Mouse (Mus musculus) heart, embryonic 13.5 days (tissue): ENCODE measurements around the gene Acsf3. TPM values are rescaled to one million over a fixed set of nuclear protein-coding genes. Genes with fewer than 3 reads are reported as not detected.

ENCODE experiments used
- ATAC-seq: fragments of 200-750 bp; cut with Nextera tagmentation; 2 replicates; pipeline ENCODE4 v1.8.0; 2017; ENCODE audit warnings: moderate TSS enrichment; ENCODE audit not compliant: insufficient number of reproducible peaks, low FRiP score, low TSS enrichment; ENCODE audit errors: extremely low read depth
- H3K27ac ChIP-seq: fragments of 300-500 bp; sonication (generic); replicated peaks from 2 replicates; pipeline ENCODE4 v1.5.1; 2015; ENCODE audit warnings: moderate library complexity, mild to moderate bottlenecking, inconsistent platforms
- H3K27me3 ChIP-seq: fragments of 300-500 bp; sonication (generic); replicated peaks from 2 replicates; pipeline ENCODE4 v1.6.1; 2015; ENCODE audit warnings: mild to moderate bottlenecking, inconsistent platforms
- H3K36me3 ChIP-seq: fragments of 300-500 bp; sonication (generic); 2 replicates; pipeline ENCODE4 v1.6.1; 2015; ENCODE audit warnings: mild to moderate bottlenecking, inconsistent platforms
- H3K4me1 ChIP-seq: fragments of 300-500 bp; sonication (generic); 2 replicates; pipeline ENCODE4 v1.6.1; 2015; ENCODE audit warnings: inconsistent platforms
- H3K4me2 ChIP-seq: fragments of 300-500 bp; sonication (generic); 2 replicates; pipeline ENCODE4 v1.6.1; 2015; ENCODE audit warnings: inconsistent platforms, mild to moderate bottlenecking, moderate library complexity
- H3K4me3 ChIP-seq: fragments of 300-500 bp; sonication (generic); 2 replicates; pipeline ENCODE4 v1.5.1; 2015; ENCODE audit warnings: moderate library complexity, mild to moderate bottlenecking, inconsistent platforms
- H3K9ac ChIP-seq: fragments of 300-500 bp; sonication (generic); 2 replicates; pipeline ENCODE4 v1.6.1; 2015; ENCODE audit warnings: inconsistent platforms, mild to moderate bottlenecking, moderate library complexity
- H3K9me3 ChIP-seq: fragments of 300-500 bp; sonication (generic); 2 replicates; pipeline ENCODE4 v1.6.1; 2016; ENCODE audit warnings: inconsistent platforms
- WGBS: fragments of 180-500 bp; shearing (Covaris S2); methylation state at CpG from one replicate; pipeline ENCODE4 v1.1.7; 2015; ENCODE audit warnings: mixed read lengths; 5-methylcytosine and 5-hydroxymethylcytosine counted together
- polyA plus RNA-seq: library from polyadenylated mRNA; unstranded; fragments of >200 nt; fragmentation: Nextera tagmentation; extraction: Ambion mirVana; gene quantifications from 2 replicates; pipeline ENCODE4 v1.2.1, GENCODE M21; 2015

The Acsf3 gene
- polyA plus RNA-seq, 1 experiment from 2014 or later, result 15.4 TPM

GRCm38 (mm10) chr8:122763267-122763738 is 12.0 kb upstream of the Acsf3 start:
- no peak overlapping the region for H3K27ac ChIP-seq
- H3K4me1 ChIP-seq, result peaks cover 8% of the 10 kb centered on the region
- H3K4me3 ChIP-seq, result no peak overlapping the region

DNA sequence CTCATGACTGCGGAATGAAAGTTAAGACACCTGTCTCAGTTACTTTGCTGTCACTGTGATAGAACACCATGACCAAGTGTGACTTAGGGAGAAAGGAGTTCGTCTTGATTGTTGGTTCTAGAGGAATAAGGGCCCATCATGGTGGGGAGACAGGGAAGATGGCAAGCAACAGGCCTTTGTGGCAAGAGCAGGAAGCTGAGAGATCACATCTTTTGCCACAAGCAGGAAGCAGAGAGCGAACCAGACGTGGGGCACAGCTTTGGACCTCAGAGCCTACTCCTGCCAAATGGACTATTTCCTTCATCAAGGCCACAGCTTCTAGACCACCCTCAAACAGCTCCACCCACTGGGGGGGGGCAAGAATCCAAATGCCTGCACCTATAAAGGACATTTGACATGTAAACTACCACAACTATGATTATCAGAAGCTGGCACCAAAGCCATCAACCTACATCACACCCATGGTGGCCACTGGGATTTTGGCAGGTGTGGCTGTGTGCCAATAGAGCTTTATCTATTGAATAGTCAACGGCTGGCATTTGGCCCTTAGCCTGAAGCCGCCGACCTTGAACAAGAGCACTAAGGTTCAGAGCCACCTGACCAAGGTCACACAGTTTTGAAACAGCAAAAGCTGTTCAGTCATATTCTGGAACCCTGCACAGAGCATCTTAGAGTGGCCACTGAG is 10.4 kb upstream of the Acsf3 start:
- 79% methylated on average over 7 of the region's 7 CpGs for WGBS
- no peak overlapping the region for H3K9ac ChIP-seq
- no peak overlapping the region for H3K27ac ChIP-seq
- H3K9me3 ChIP-seq, result no peaks in the 10 kb centered on the region
- peaks cover 19% of the 10 kb centered on the region for H3K4me1 ChIP-seq
- H3K4me3 ChIP-seq, result no peak overlapping the region
- H3K4me2 ChIP-seq, result no peak overlapping the region
- H3K27me3 ChIP-seq, result peaks cover 84% of the 10 kb centered on the region
- no peak for ATAC-seq
- H3K36me3 ChIP-seq, result no peaks in the 10 kb centered on the region

More at GRCm38 (mm10) chr8:122763267-122763738, 12.0 kb upstream of the Acsf3 start:
- Histone ChIP-seq H3K4me2 (no peak overlapping the region), H3K9me3 (no peaks in the 10 kb centered on the region), H3K9ac (no peak overlapping the region), H3K27me3 (peaks cover 81% of the 10 kb centered on the region), H3K36me3 (no peaks in the 10 kb centered on the region)
- WGBS, result 58% methylated on average over 14 of the region's 14 CpGs
- no peak for ATAC-seq

DNA sequence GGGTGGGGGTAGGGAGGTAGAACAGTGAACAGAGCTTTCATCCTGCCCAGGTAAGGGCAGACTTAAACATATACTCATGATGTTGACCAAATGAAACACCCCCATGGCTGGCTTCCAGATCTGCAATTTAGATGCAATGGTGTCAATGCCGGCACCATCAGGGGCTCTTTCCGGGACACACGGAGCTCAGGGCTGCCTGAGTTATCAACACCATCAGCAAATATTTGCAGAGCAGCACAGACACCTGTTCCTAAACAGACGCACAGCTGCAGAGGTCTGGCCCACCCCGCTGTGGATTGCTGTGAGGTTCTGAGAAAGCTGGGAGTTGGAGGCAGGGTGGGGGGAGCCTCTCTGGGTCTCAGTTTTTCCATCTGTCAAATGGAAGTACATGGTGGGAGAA is 9.1 kb upstream of the Acsf3 start:
- Histone ChIP-seq H3K9me3 (no peaks in the 10 kb centered on the region), H3K36me3 (no peaks in the 10 kb centered on the region), H3K27ac (no peak overlapping the region), H3K4me3 (no peak overlapping the region), H3K27me3 (peaks cover 85% of the 10 kb centered on the region), H3K4me1 (peaks cover 19% of the 10 kb centered on the region), H3K9ac (no peak overlapping the region), H3K4me2 (no peak overlapping the region)
- no peak for ATAC-seq
- 57% methylated on average over 5 of the region's 5 CpGs for WGBS

GRCm38 (mm10) chr8:122766647-122767200 is 8.6 kb upstream of the Acsf3 start:
- Histone ChIP-seq H3K27ac (no peak overlapping the region), H3K36me3 (no peaks in the 10 kb centered on the region), H3K4me3 (no peak overlapping the region), H3K9me3 (no peaks in the 10 kb centered on the region), H3K27me3 (peaks cover 83% of the 10 kb centered on the region), H3K4me1 (peaks cover 19% of the 10 kb centered on the region), H3K9ac (no peak overlapping the region), H3K4me2 (no peak overlapping the region)
- ATAC-seq, result no peak
- WGBS, result 69% methylated on average over 8 of the region's 8 CpGs

- no peak for ATAC-seq
- Histone ChIP-seq H3K4me1 (peaks cover 19% of the 10 kb centered on the region), H3K4me3 (no peak overlapping the region), H3K9ac (no peak overlapping the region), H3K4me2 (no peak overlapping the region), H3K27me3 (peaks cover 83% of the 10 kb centered on the region), H3K9me3 (no peaks in the 10 kb centered on the region), H3K36me3 (no peaks in the 10 kb centered on the region), H3K27ac (no peak overlapping the region)
- WGBS, result 41% methylated on average over 9 of the region's 9 CpGs
These were observed 8.1 kb upstream of the Acsf3 start for GRCm38 (mm10) chr8:122767229-122767628.

- no peak overlapping the region for H3K4me2 ChIP-seq
- ATAC-seq, result no peak
- H3K4me1 ChIP-seq, result peaks cover 11% of the 10 kb centered on the region
- WGBS, result 45% methylated on average over 24 of the region's 24 CpGs
- no peaks in the 10 kb centered on the region for H3K36me3 ChIP-seq
- H3K27ac ChIP-seq, result no peak overlapping the region
- H3K4me3 ChIP-seq, result no peak overlapping the region
- no peak overlapping the region for H3K9ac ChIP-seq
- peaks cover 95% of the 10 kb centered on the region for H3K27me3 ChIP-seq
- H3K9me3 ChIP-seq, result no peaks in the 10 kb centered on the region
These were observed 5.8 kb upstream of the Acsf3 start for GRCm38 (mm10) chr8:122769251-122770058.

DNA sequence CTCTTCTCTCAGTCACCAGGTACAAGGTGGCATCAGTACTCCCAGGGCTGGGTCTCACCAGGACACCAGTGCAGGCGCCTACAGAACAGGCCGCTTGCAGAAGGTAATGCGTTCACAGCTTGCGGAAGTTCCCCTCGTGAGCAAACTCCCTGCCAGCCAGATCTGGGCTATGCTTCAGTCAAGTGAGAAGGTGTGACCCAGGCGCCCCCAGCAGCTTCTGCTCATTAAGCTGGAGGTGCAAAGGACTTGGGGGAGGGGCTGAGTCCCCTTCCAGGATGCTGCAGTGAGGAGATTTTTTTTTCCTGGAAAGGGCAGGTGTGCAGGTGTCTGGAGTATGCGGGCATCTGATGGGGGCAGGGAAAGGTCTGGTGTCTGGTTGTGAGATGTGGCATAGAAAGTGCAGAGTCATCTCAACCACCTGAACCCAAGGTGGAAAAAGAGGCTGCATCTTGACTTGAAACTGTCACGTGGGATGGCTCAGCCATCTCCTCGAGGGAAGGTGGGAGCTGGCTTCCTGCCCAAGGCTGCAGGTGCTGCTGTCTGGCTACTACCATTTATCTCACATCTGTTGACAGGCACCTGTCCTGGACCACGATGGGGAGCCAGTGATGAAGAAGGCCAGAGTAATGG is 2.7 kb upstream of the Acsf3 start:
- no peaks in the 10 kb centered on the region for H3K9me3 ChIP-seq
- 26% methylated on average over 10 of the region's 10 CpGs for WGBS

GRCm38 (mm10) chr8:122777701-122778100 is 2.4 kb downstream of the Acsf3 start:
- peaks cover 23% of the 10 kb centered on the region for H3K27me3 ChIP-seq
- WGBS, result 87% methylated on average over 6 of the region's 6 CpGs

More for the DNA sequence above, 2.7 kb upstream of the Acsf3 start:
- Histone ChIP-seq H3K36me3 (no peaks in the 10 kb centered on the region), H3K27me3 (peaks cover 71% of the 10 kb centered on the region), H3K9ac (no peak overlapping the region), H3K4me2 (no peak overlapping the region), H3K27ac (no peak overlapping the region), H3K4me1 (peaks cover 19% of the 10 kb centered on the region), H3K4me3 (no peak overlapping the region)
- no peak; the same call in 1 of the 2 replicates for ATAC-seq

GRCm38 (mm10) chr8:122778703-122779239 is 3.5 kb downstream of the Acsf3 start:
- peaks cover 12% of the 10 kb centered on the region for H3K4me1 ChIP-seq
- H3K27me3 ChIP-seq, result peaks cover 13% of the 10 kb centered on the region
- WGBS, result 65% methylated on average over 3 of the region's 3 CpGs
- H3K4me2 ChIP-seq, result no peak overlapping the region
- 0 out of 2 replicates have a peak overlapping the region, but pooled peaks have one; percentile 19 for H3K9ac ChIP-seq
- no peaks in the 10 kb centered on the region for H3K9me3 ChIP-seq
- no peak for ATAC-seq
- no peak overlapping the region for H3K27ac ChIP-seq
- peaks cover 36% of the 10 kb centered on the region for H3K36me3 ChIP-seq
- no peak overlapping the region for H3K4me3 ChIP-seq

More at GRCm38 (mm10) chr8:122777701-122778100, 2.4 kb downstream of the Acsf3 start:
- ATAC-seq, result no peak
- Histone ChIP-seq H3K4me2 (no peak overlapping the region), H3K4me3 (no peak overlapping the region), H3K27ac (no peak overlapping the region), H3K9me3 (no peaks in the 10 kb centered on the region), H3K36me3 (peaks cover 29% of the 10 kb centered on the region), H3K4me1 (peaks cover 12% of the 10 kb centered on the region), H3K9ac (no peak overlapping the region)

DNA sequence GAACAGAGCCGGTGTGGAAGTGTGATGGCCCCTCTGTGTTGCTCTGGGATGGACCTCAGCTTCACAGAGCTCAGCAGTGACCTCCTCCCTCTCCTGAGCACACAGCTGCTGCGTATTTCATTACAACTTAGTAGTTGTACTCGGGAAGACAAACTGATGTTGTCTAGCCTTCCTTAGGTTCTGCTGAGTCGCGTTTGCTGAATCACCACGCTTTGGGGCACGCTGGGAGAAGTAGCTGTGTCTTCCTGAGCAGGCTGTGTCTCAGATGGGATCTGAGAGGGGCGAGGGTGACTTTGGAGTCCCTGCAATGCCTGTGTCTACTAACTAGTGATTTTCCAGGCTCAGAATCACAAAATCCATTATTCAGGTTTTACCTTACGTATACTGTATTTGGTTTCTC is 4.0 kb downstream of the Acsf3 start:
- Histone ChIP-seq H3K36me3 (peaks cover 41% of the 10 kb centered on the region), H3K9me3 (no peaks in the 10 kb centered on the region), H3K4me3 (no peak overlapping the region), H3K9ac (0 out of 2 replicates have a peak overlapping the region, but pooled peaks have one; percentile 19), H3K4me2 (no peak overlapping the region), H3K27ac (no peak overlapping the region), H3K4me1 (peaks cover 12% of the 10 kb centered on the region), H3K27me3 (peaks cover 9% of the 10 kb centered on the region)
- no peak for ATAC-seq
- 67% methylated on average over 9 of the region's 9 CpGs for WGBS

DNA sequence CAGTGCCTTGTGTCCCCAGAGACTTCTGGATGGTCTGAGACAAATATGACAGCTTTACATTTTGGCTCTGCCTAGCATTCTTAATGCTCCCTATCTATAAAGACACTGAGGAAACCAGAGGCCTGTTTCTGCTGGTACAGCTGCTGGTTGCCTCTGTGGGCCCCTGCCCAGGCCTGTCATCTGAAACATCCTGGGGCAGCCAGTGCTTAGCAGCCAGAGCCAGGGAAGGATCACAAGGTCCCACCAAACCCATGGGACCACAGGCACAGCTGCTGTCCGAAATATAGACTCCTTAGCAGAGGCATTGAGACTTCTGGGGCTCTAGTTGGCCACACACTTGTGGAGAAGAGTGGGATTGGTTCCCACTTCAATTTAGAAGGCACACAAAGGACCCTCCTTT is 9.5 kb downstream of the Acsf3 start:
- H3K36me3 ChIP-seq, result peaks cover 86% of the 10 kb centered on the region
- ATAC-seq, result no peak
- no peak overlapping the region for H3K27ac ChIP-seq

More for the DNA sequence above, 9.5 kb downstream of the Acsf3 start:
- no peak overlapping the region for H3K4me3 ChIP-seq
- 88% methylated on average over 1 of the region's 1 CpGs for WGBS
- no peaks in the 10 kb centered on the region for H3K9me3 ChIP-seq
- no peak overlapping the region for H3K9ac ChIP-seq
- H3K4me2 ChIP-seq, result no peak overlapping the region
- H3K27me3 ChIP-seq, result no peaks in the 10 kb centered on the region
- H3K4me1 ChIP-seq, result no peaks in the 10 kb centered on the region
